Mouse (Mus musculus): ENCODE results near the gene Gm11562. TPM values are rescaled to one million over a fixed set of nuclear protein-coding genes. Genes with fewer than 3 reads are reported as not detected.

The Gm11562 gene
- polyA plus RNA-seq, 1 experiment from 2014 or later: not detected

DNA sequence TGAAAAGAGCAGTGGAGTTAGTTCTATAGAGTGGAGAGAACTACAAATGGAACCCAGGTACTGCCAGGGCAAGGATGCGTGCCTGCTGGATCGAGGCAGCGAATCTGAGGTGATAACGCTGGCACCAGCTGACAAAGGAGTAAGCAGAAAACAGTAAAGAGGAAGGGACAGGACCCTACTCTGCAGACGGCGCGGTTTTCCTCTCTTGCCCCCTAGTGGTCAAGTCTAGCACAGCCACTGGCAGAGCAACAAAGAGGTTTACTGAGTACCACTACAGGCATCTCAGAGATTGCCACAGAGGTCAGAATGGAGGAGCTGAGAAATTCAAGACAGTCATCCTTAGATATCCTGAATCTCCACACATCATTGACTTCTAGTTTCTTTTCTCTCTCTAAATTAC, 46.1 kb downstream of the Gm11562 start:
- peak; percentile 72; the same call in 1 of the 2 replicates for ATAC-seq (ENCODE audit: insufficient read depth, low FRiP score, low TSS enrichment)

DNA sequence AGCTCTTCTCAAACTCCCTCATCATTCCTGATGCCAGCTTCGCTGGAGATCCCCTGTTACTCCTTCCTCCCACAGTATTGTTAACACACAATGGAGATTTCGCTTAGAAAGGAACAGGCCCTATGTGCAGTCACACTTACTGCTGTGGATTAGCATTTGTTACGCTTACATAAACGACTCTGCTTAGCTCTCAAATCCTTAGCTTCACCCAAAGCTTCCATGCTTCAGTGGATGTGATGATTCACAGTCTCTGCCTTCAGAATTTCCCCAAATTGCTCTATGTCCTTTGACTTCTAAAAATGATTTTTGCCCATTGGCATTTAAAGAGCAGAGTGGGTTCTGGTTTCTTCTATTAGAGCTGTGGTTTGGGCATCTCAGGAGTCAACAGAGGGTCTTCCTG, 47.1 kb downstream of the Gm11562 start:
- 62% methylated on average over 4 of the region's 4 CpGs for WGBS
- no peaks in the 10 kb centered on the region for H3K9me3 ChIP-seq (ENCODE audit: control insufficient read depth, low read length)
- no peak for ATAC-seq (ENCODE audit: insufficient read depth, low FRiP score, low TSS enrichment)

More for the DNA sequence above, 46.1 kb downstream of the Gm11562 start:
- H3K4me1 ChIP-seq (ENCODE audit: control insufficient read depth, insufficient read depth, low read length): no peaks in the 10 kb centered on the region
- peak overlapping the region; percentile 15; the same call in 1 of the 2 replicates for H3K4me2 ChIP-seq (ENCODE audit: low read depth)
- no peak overlapping the region for H3K4me3 ChIP-seq (ENCODE audit: low read depth, low read length)
- 8% methylated on average over 7 of the region's 7 CpGs for WGBS
- no peak overlapping the region for H3K9ac ChIP-seq (ENCODE audit: low read length)
- H3K27me3 ChIP-seq (ENCODE audit: control insufficient read depth, insufficient read depth, low read length): no peaks in the 10 kb centered on the region
- peak; percentile 83 for DNase-seq (ENCODE audit: low spot score)
- no peaks in the 10 kb centered on the region for H3K9me3 ChIP-seq (ENCODE audit: control insufficient read depth, low read length)
- no peak overlapping the region for H3K27ac ChIP-seq (ENCODE audit: low read depth, low read length)
- H3K36me3 ChIP-seq (ENCODE audit: control insufficient read depth, insufficient read depth, low read length): no peaks in the 10 kb centered on the region

More for the DNA sequence above, 47.1 kb downstream of the Gm11562 start:
- DNase-seq (ENCODE audit: low spot score): no peak
- no peak overlapping the region for H3K4me3 ChIP-seq (ENCODE audit: low read depth, low read length)
- no peak overlapping the region for H3K9ac ChIP-seq (ENCODE audit: low read length)
- H3K4me1 ChIP-seq (ENCODE audit: control insufficient read depth, insufficient read depth, low read length): no peaks in the 10 kb centered on the region
- H3K27ac ChIP-seq (ENCODE audit: low read depth, low read length): no peak overlapping the region
- H3K4me2 ChIP-seq (ENCODE audit: low read depth): no peak overlapping the region
- H3K27me3 ChIP-seq (ENCODE audit: control insufficient read depth, insufficient read depth, low read length): no peaks in the 10 kb centered on the region
- H3K36me3 ChIP-seq (ENCODE audit: control insufficient read depth, insufficient read depth, low read length): no peaks in the 10 kb centered on the region

Other genes starting within 250 kb of the Gm11562 start
- 0.15 and 0.19 TPM in 2 replicates for gene Krt28, start 245.5 kb downstream of the Gm11562 start, polyA plus RNA-seq (2014; fragmentation: Nextera tagmentation; extraction: Ambion mirVana)
- gene Krt10, start 231.1 kb downstream of the Gm11562 start, polyA plus RNA-seq (2014; fragmentation: Nextera tagmentation; extraction: Ambion mirVana): 22.4 and 23.5 TPM in 2 replicates
- gene Krt12, start 198.2 kb downstream of the Gm11562 start, polyA plus RNA-seq (2014; fragmentation: Nextera tagmentation; extraction: Ambion mirVana): not detected in 2 replicates
- gene Krt20, start 182.3 kb downstream of the Gm11562 start, polyA plus RNA-seq (2014; fragmentation: Nextera tagmentation; extraction: Ambion mirVana): 0.19 and 0.28 TPM in 2 replicates
- gene Krt23, start 127.3 kb downstream of the Gm11562 start, polyA plus RNA-seq (2014; fragmentation: Nextera tagmentation; extraction: Ambion mirVana): not detected in 2 replicates
- not detected in 2 replicates for gene Krt39, start 99.1 kb downstream of the Gm11562 start, polyA plus RNA-seq (2014; fragmentation: Nextera tagmentation; extraction: Ambion mirVana)
- not detected in 2 replicates for gene Krt40, start 77.3 kb downstream of the Gm11562 start, polyA plus RNA-seq (2014; fragmentation: Nextera tagmentation; extraction: Ambion mirVana)
- gene Krtap3-3, start 69.6 kb downstream of the Gm11562 start, polyA plus RNA-seq (2014; fragmentation: Nextera tagmentation; extraction: Ambion mirVana): not detected in 2 replicates
- gene Krtap3-2, start 63.6 kb downstream of the Gm11562 start, polyA plus RNA-seq (2014; fragmentation: Nextera tagmentation; extraction: Ambion mirVana): not detected in 2 replicates
- not detected in 2 replicates for gene Gm11939, start 61.0 kb downstream of the Gm11562 start, polyA plus RNA-seq (2014; fragmentation: Nextera tagmentation; extraction: Ambion mirVana)
- gene Krtap3-1, start 53.8 kb downstream of the Gm11562 start, polyA plus RNA-seq (2014; fragmentation: Nextera tagmentation; extraction: Ambion mirVana): not detected in 2 replicates
- not detected in 2 replicates for gene Krtap1-5, start 39.4 kb downstream of the Gm11562 start, polyA plus RNA-seq (2014; fragmentation: Nextera tagmentation; extraction: Ambion mirVana)
- not detected in 2 replicates for gene Krtap1-4, start 36.8 kb downstream of the Gm11562 start, polyA plus RNA-seq (2014; fragmentation: Nextera tagmentation; extraction: Ambion mirVana)
- not detected in 2 replicates for gene Krtap1-3, start 29.1 kb downstream of the Gm11562 start, polyA plus RNA-seq (2014; fragmentation: Nextera tagmentation; extraction: Ambion mirVana)
- gene Krtap9-3, start 22.3 kb downstream of the Gm11562 start, polyA plus RNA-seq (2014; fragmentation: Nextera tagmentation; extraction: Ambion mirVana): not detected in 2 replicates
- not detected in 2 replicates for gene Gm11938, start 17.1 kb downstream of the Gm11562 start, polyA plus RNA-seq (2014; fragmentation: Nextera tagmentation; extraction: Ambion mirVana)
- not detected in 2 replicates for gene Gm11937, start 10.2 kb downstream of the Gm11562 start, polyA plus RNA-seq (2014; fragmentation: Nextera tagmentation; extraction: Ambion mirVana)
- gene Krtap2-4, start 5.6 kb downstream of the Gm11562 start, polyA plus RNA-seq (2014; fragmentation: Nextera tagmentation; extraction: Ambion mirVana): not detected in 2 replicates
- gene Krtap4-1, start 7.8 kb upstream of the Gm11562 start, polyA plus RNA-seq (2014; fragmentation: Nextera tagmentation; extraction: Ambion mirVana): not detected in 2 replicates
- gene Krtap4-2, start 14.6 kb upstream of the Gm11562 start, polyA plus RNA-seq (2014; fragmentation: Nextera tagmentation; extraction: Ambion mirVana): not detected in 2 replicates
- not detected in 2 replicates for gene Krtap4-7, start 23.7 kb upstream of the Gm11562 start, polyA plus RNA-seq (2014; fragmentation: Nextera tagmentation; extraction: Ambion mirVana)
- not detected in 2 replicates for gene Gm11555, start 29.8 kb upstream of the Gm11562 start, polyA plus RNA-seq (2014; fragmentation: Nextera tagmentation; extraction: Ambion mirVana)
- gene Gm11563, start 38.5 kb upstream of the Gm11562 start, polyA plus RNA-seq (2014; fragmentation: Nextera tagmentation; extraction: Ambion mirVana): not detected in 2 replicates
- gene Krtap4-6, start 45.5 kb upstream of the Gm11562 start, polyA plus RNA-seq (2014; fragmentation: Nextera tagmentation; extraction: Ambion mirVana): not detected in 2 replicates
- gene Gm14190, start 70.3 kb upstream of the Gm11562 start, polyA plus RNA-seq (2014; fragmentation: Nextera tagmentation; extraction: Ambion mirVana): not detected in 2 replicates
- gene Gm14180, start 113.9 kb upstream of the Gm11562 start, polyA plus RNA-seq (2014; fragmentation: Nextera tagmentation; extraction: Ambion mirVana): not detected in 2 replicates
- gene Gm11595, start 152.5 kb upstream of the Gm11562 start, polyA plus RNA-seq (2014; fragmentation: Nextera tagmentation; extraction: Ambion mirVana): not detected in 2 replicates
- gene Krtap4-8, start 160.3 kb upstream of the Gm11562 start, polyA plus RNA-seq (2014; fragmentation: Nextera tagmentation; extraction: Ambion mirVana): not detected in 2 replicates
- not detected in 2 replicates for gene Krtap4-9, start 164.8 kb upstream of the Gm11562 start, polyA plus RNA-seq (2014; fragmentation: Nextera tagmentation; extraction: Ambion mirVana)
- not detected in 2 replicates for gene Gm11596, start 173.0 kb upstream of the Gm11562 start, polyA plus RNA-seq (2014; fragmentation: Nextera tagmentation; extraction: Ambion mirVana)
- gene Gm11569, start 178.5 kb upstream of the Gm11562 start, polyA plus RNA-seq (2014; fragmentation: Nextera tagmentation; extraction: Ambion mirVana): not detected in 2 replicates
- gene Gm11554, start 184.0 kb upstream of the Gm11562 start, polyA plus RNA-seq (2014; fragmentation: Nextera tagmentation; extraction: Ambion mirVana): not detected in 2 replicates
- gene Krtap4-13, start 189.5 kb upstream of the Gm11562 start, polyA plus RNA-seq (2014; fragmentation: Nextera tagmentation; extraction: Ambion mirVana): not detected in 2 replicates
- not detected in 2 replicates for gene Gm11564, start 195.2 kb upstream of the Gm11562 start, polyA plus RNA-seq (2014; fragmentation: Nextera tagmentation; extraction: Ambion mirVana)
- gene 2300003K06Rik, start 217.6 kb upstream of the Gm11562 start, polyA plus RNA-seq (2014; fragmentation: Nextera tagmentation; extraction: Ambion mirVana): not detected in 2 replicates
- gene Krtap4-16, start 231.2 kb upstream of the Gm11562 start, polyA plus RNA-seq (2014; fragmentation: Nextera tagmentation; extraction: Ambion mirVana): not detected in 2 replicates
- not detected in 2 replicates for gene Gm11568, start 237.5 kb upstream of the Gm11562 start, polyA plus RNA-seq (2014; fragmentation: Nextera tagmentation; extraction: Ambion mirVana)
- gene Gm11559, start 244.0 kb upstream of the Gm11562 start, polyA plus RNA-seq (2014; fragmentation: Nextera tagmentation; extraction: Ambion mirVana): not detected in 2 replicates